Mouse (Mus musculus): ENCODE results near the gene Parp16. TPM values are rescaled to one million over a fixed set of nuclear protein-coding genes. Genes with fewer than 3 reads are reported as not detected.

The Parp16 gene
- polyA plus RNA-seq, 1 experiment from 2014 or later: 8.3 TPM

DNA sequence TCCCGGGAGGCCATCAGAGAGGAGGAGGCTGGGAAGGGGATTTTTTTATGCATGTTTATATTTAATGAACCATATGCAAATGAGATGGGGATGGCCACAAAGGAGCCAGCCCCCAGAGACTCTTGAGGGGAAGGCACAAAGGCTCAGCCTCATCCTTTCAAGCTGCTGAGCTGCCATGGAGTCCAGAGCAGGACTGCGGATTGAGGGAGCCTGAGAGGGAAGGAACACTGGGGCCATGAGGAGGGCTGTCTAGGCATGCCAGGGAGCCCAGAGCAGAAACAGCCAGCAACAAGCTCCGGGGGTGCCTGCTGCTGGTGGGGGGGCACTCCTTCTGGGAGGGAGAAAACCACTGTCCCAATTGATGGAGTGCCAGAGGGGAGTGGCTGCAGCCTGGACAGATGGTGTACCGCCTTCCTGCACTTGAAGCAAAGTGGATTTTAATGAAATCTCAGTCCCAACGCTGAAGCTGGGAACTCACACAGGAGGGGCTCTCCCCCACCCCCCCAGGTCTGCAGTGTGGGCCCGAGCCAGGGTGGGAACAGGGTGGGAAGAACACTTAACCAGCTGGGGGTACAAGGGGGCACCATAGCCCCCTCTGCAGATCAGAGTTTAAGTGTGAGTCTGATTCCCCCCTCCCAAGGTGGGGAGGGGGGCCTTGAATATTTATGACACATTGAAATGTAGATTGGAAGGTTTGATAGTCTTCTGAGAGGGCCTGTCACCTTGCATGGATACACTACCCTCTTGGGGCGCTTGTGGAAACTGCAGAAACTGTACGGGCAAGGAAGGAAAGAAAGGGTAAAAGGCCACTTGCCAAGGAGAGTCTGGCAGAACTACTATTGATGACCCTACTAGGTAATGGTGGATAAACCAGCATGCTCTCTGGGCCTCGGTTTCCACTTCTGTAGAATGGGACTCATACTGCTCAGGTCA is 18.9 kb upstream of the Parp16 start:
- H3K27ac ChIP-seq (ENCODE audit: low read depth, low read length): peak overlapping the region; percentile 79
- H3K4me2 ChIP-seq (ENCODE audit: low read length): peak overlapping the region; percentile 21
- H3K4me1 ChIP-seq (ENCODE audit: control insufficient read depth, insufficient read depth, low read depth, low read length): peaks cover 50% of the 10 kb centered on the region
- H3K9ac ChIP-seq (ENCODE audit: low read depth, low read length): peak overlapping the region; percentile 47
- H3K36me3 ChIP-seq (ENCODE audit: control insufficient read depth, insufficient read depth, low read length): no peaks in the 10 kb centered on the region
- ATAC-seq: peak; percentile 78
- H3K9me3 ChIP-seq (ENCODE audit: control insufficient read depth, low read length): no peaks in the 10 kb centered on the region
- H3K4me3 ChIP-seq (ENCODE audit: low read length): no peak overlapping the region
- H3K27me3 ChIP-seq (replicated peaks; ENCODE audit: control insufficient read depth, insufficient read depth, low read length): no peaks in the 10 kb centered on the region
- WGBS: 15% methylated on average over 9 of the region's 9 CpGs

GRCm38 (mm10) chr9:65177497-65177896 is 17.7 kb upstream of the Parp16 start:
- Histone ChIP-seq H3K27me3 (replicated peaks; ENCODE audit: control insufficient read depth, insufficient read depth, low read length) (no peaks in the 10 kb centered on the region), H3K9ac (ENCODE audit: low read depth, low read length) (no peak overlapping the region; the same call in 1 of the 2 replicates), H3K4me1 (ENCODE audit: control insufficient read depth, insufficient read depth, low read depth, low read length) (peaks cover 50% of the 10 kb centered on the region), H3K9me3 (ENCODE audit: control insufficient read depth, low read length) (no peaks in the 10 kb centered on the region), H3K4me3 (ENCODE audit: low read length) (no peak overlapping the region), H3K4me2 (ENCODE audit: low read length) (no peak overlapping the region), H3K27ac (ENCODE audit: low read depth, low read length) (peak overlapping the region; percentile 72), H3K36me3 (ENCODE audit: control insufficient read depth, insufficient read depth, low read length) (peaks cover 5% of the 10 kb centered on the region; the same call in 1 of the 2 replicates)
- no peak for ATAC-seq
- 43% methylated on average over 3 of the region's 3 CpGs for WGBS

DNA sequence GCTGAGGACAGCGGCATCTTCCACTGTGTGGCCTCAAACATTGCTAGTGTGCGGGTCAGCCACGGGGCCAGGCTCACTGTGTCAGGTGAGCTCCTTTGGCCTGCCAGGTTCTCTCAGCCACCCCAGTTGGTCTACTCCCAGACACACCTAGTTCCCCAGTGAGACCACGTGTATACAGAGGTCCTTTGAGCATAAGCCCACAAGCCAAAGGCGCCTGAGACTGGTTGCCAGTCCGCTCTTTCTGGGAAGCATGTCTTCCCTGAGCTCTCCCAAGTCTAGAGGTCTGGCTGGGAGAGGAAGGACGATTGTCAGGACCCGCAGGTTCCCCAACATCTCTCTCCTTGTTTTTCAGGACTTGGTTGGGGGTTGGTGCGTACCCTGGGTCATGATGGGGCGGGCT is 17.2 kb upstream of the Parp16 start:
- H3K4me3 ChIP-seq (ENCODE audit: low read length): no peak overlapping the region
- H3K27ac ChIP-seq (ENCODE audit: low read depth, low read length): peak overlapping the region; percentile 72
- H3K9me3 ChIP-seq (ENCODE audit: control insufficient read depth, low read length): no peaks in the 10 kb centered on the region
- H3K4me2 ChIP-seq (ENCODE audit: low read length): no peak overlapping the region
- no peak for ATAC-seq
- WGBS: 44% methylated on average over 10 of the region's 10 CpGs
- peak overlapping the region; percentile 53; the same call in 1 of the 2 replicates for H3K9ac ChIP-seq (ENCODE audit: low read depth, low read length)
- peaks cover 50% of the 10 kb centered on the region for H3K4me1 ChIP-seq (ENCODE audit: control insufficient read depth, insufficient read depth, low read depth, low read length)
- no peaks in the 10 kb centered on the region for H3K27me3 ChIP-seq (replicated peaks; ENCODE audit: control insufficient read depth, insufficient read depth, low read length)
- H3K36me3 ChIP-seq (ENCODE audit: control insufficient read depth, insufficient read depth, low read length): peaks cover 5% of the 10 kb centered on the region; the same call in 1 of the 2 replicates

- H3K4me3 ChIP-seq (ENCODE audit: low read length): no peak overlapping the region; the same call in 1 of the 2 replicates
- peak overlapping the region; percentile 53 for H3K9ac ChIP-seq (ENCODE audit: low read depth, low read length)
- peak; percentile 55 for ATAC-seq
- H3K9me3 ChIP-seq (ENCODE audit: control insufficient read depth, low read length): no peaks in the 10 kb centered on the region
- peak overlapping the region; percentile 35 for H3K4me2 ChIP-seq (ENCODE audit: low read length)
- peaks cover 6% of the 10 kb centered on the region for H3K36me3 ChIP-seq (ENCODE audit: control insufficient read depth, insufficient read depth, low read length)
- 8% methylated on average over 13 of the region's 22 CpGs for WGBS
- H3K27me3 ChIP-seq (replicated peaks; ENCODE audit: control insufficient read depth, insufficient read depth, low read length): no peaks in the 10 kb centered on the region
- peak overlapping the region; percentile 72 for H3K27ac ChIP-seq (ENCODE audit: low read depth, low read length)
- H3K4me1 ChIP-seq (ENCODE audit: control insufficient read depth, insufficient read depth, low read depth, low read length): peaks cover 50% of the 10 kb centered on the region
Observed at GRCm38 (mm10) chr9:65178336-65179213, 16.6 kb upstream of the Parp16 start.

- ATAC-seq: no peak
- Histone ChIP-seq H3K36me3 (ENCODE audit: control insufficient read depth, insufficient read depth, low read length) (peaks cover 14% of the 10 kb centered on the region), H3K4me1 (ENCODE audit: control insufficient read depth, insufficient read depth, low read depth, low read length) (peaks cover 50% of the 10 kb centered on the region), H3K9me3 (ENCODE audit: control insufficient read depth, low read length) (no peaks in the 10 kb centered on the region), H3K27ac (ENCODE audit: low read depth, low read length) (peak overlapping the region; percentile 8; the same call in 1 of the 2 replicates), H3K4me2 (ENCODE audit: low read length) (peak overlapping the region; percentile 9), H3K4me3 (ENCODE audit: low read length) (no peak overlapping the region), H3K9ac (ENCODE audit: low read depth, low read length) (no peak overlapping the region; the same call in 1 of the 2 replicates), H3K27me3 (replicated peaks; ENCODE audit: control insufficient read depth, insufficient read depth, low read length) (no peaks in the 10 kb centered on the region)
- WGBS: 29% methylated on average over 17 of the region's 17 CpGs
Observed at GRCm38 (mm10) chr9:65179817-65180624, 15.1 kb upstream of the Parp16 start.

DNA sequence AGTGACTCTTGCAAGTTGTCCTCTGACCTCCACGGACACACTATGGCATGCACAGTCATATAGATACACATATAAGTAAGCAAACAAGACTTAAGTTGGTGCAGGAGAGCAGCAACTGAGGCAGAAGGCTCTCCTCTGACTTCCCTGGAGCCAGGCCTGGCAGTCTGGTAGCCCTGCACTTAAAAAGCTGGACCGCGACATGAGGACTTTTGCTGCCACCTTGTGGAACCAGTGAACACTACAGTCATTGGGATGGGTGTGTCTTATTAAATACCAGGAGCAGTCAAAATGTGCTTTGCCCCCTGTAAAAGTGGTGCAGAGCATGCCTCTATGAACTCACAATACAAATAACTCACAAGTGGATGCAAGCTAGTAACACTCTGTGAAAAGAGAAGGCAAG is 6.6 kb upstream of the Parp16 start:
- 3% methylated on average over 3 of the region's 3 CpGs for WGBS
- ATAC-seq: peak; percentile 57

DNA sequence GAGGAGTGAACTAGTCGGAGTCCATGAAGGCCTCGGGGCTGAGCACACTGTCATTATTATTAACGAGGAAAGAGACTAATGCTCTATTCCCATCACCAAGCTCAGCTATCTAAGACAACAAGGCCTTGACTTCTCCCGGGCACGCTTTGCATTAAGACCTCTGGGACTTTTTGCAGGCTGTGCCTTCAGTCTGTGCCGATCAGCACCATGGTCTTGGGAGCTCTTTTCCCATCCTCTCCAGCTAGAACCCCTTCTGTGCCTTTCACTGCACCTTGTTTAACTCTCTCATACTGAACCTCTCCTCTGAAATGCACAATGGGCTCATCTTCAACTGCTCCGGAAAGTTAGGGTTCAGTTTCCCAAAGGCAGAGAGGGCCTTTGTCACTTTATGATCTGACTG is 4.8 kb upstream of the Parp16 start:
- WGBS: 38% methylated on average over 7 of the region's 7 CpGs
- Histone ChIP-seq H3K9ac (ENCODE audit: low read depth, low read length) (no peak overlapping the region), H3K9me3 (ENCODE audit: control insufficient read depth, low read length) (no peaks in the 10 kb centered on the region), H3K4me2 (ENCODE audit: low read length) (no peak overlapping the region), H3K36me3 (ENCODE audit: control insufficient read depth, insufficient read depth, low read length) (no peaks in the 10 kb centered on the region), H3K4me1 (ENCODE audit: control insufficient read depth, insufficient read depth, low read depth, low read length) (peaks cover 4% of the 10 kb centered on the region), H3K4me3 (ENCODE audit: low read length) (no peak overlapping the region), H3K27ac (ENCODE audit: low read depth, low read length) (no peak overlapping the region), H3K27me3 (replicated peaks; ENCODE audit: control insufficient read depth, insufficient read depth, low read length) (no peaks in the 10 kb centered on the region)
- no peak for ATAC-seq

More for the DNA sequence above, 6.6 kb upstream of the Parp16 start:
- H3K9me3 ChIP-seq (ENCODE audit: control insufficient read depth, low read length): no peaks in the 10 kb centered on the region
- peaks cover 8% of the 10 kb centered on the region for H3K36me3 ChIP-seq (ENCODE audit: control insufficient read depth, insufficient read depth, low read length)
- H3K4me2 ChIP-seq (ENCODE audit: low read length): no peak overlapping the region
- H3K4me1 ChIP-seq (ENCODE audit: control insufficient read depth, insufficient read depth, low read depth, low read length): peaks cover 2% of the 10 kb centered on the region; the same call in 1 of the 2 replicates
- H3K27me3 ChIP-seq (replicated peaks; ENCODE audit: control insufficient read depth, insufficient read depth, low read length): no peaks in the 10 kb centered on the region
- no peak overlapping the region for H3K4me3 ChIP-seq (ENCODE audit: low read length)
- no peak overlapping the region for H3K9ac ChIP-seq (ENCODE audit: low read depth, low read length)
- H3K27ac ChIP-seq (ENCODE audit: low read depth, low read length): no peak overlapping the region

GRCm38 (mm10) chr9:65191389-65191754 is 3.8 kb upstream of the Parp16 start:
- no peaks in the 10 kb centered on the region for H3K9me3 ChIP-seq (ENCODE audit: control insufficient read depth, low read length)
- no peaks in the 10 kb centered on the region for H3K36me3 ChIP-seq (ENCODE audit: control insufficient read depth, insufficient read depth, low read length)
- no peak overlapping the region for H3K4me3 ChIP-seq (ENCODE audit: low read length)
- 23% methylated on average over 2 of the region's 2 CpGs for WGBS
- no peak overlapping the region for H3K4me2 ChIP-seq (ENCODE audit: low read length)
- H3K9ac ChIP-seq (ENCODE audit: low read depth, low read length): no peak overlapping the region
- ATAC-seq: no peak
- peaks cover 14% of the 10 kb centered on the region for H3K4me1 ChIP-seq (ENCODE audit: control insufficient read depth, insufficient read depth, low read depth, low read length)
- no peaks in the 10 kb centered on the region for H3K27me3 ChIP-seq (replicated peaks; ENCODE audit: control insufficient read depth, insufficient read depth, low read length)
- H3K27ac ChIP-seq (ENCODE audit: low read depth, low read length): 0 out of 2 replicates have a peak overlapping the region, but pooled peaks have one; percentile 34
